Mouse (Mus musculus): ENCODE measurements around the gene Gm21830. TPM values are rescaled to one million over a fixed set of nuclear protein-coding genes. Genes with fewer than 3 reads are reported as not detected.
A peak's percentile ranks its signal among the peaks of the same experiment; 100 is the strongest.
"Not testable (repeated sequence)": the region's sequence is repeated elsewhere in the genome, so short reads cannot be mapped to it uniquely, and the experiment has no call there.

Gene Gm21830
- total RNA-seq (2022), result not detected

DNA sequence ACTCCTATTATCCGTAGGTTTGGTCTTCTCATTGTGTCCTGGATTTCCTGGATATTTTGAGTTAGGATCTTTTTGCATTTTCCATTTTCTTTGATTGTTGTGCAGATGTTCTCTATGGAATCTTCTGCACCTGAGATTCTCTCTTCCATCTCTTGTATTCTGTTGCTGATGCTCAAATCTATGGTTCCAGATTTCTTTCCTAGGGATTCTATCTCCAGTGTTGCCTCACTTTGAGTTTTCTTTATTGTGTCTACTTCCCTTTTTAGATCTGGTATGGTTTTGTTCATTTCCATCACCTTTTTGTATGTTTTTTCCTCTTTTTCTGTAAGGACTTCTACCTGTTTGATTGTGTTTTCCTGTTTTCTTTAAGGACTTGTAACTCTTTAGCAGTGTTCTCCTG, at the start of gene Gm21830:
Gene Gm21830 (plus strand): TSS at position 301 of the 400 bp plus-strand sequence.
- not testable (repeated sequence) for DNase-seq (ENCODE audit: low spot score in 2 of 2)

DNA sequence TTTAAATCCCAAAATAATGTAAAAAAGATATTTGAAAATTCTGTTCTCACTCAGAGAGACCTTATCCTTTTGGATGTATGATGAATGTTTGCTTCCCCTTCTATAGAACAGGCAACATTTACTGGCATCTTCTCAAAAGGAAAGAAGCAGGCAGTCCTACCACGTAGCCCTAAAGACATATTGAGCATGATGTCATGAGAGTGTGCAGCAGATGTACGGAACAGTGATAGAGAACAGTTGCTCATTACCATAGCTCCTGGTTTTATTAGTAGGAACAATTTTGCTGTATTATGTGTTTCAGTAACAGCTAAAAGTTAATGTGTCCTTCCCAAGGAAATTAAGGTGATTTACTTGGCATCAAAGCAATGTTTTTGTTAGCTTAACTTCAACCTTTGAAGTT, 49.0 kb upstream of the Gm21830 start:
- peak; percentile 9 to 26 for DNase-seq (ENCODE audit: low spot score in 2 of 2)

- no peak for DNase-seq (ENCODE audit: low spot score in 2 of 2)
These were observed 35.0 kb upstream of the Gm21830 start for GRCm38 (mm10) chr2:67378504-67378903.

GRCm38 (mm10) chr2:67420853-67421252, 7.3 kb downstream of the Gm21830 start:
- no peak for DNase-seq (ENCODE audit: low spot score in 2 of 2)

DNA sequence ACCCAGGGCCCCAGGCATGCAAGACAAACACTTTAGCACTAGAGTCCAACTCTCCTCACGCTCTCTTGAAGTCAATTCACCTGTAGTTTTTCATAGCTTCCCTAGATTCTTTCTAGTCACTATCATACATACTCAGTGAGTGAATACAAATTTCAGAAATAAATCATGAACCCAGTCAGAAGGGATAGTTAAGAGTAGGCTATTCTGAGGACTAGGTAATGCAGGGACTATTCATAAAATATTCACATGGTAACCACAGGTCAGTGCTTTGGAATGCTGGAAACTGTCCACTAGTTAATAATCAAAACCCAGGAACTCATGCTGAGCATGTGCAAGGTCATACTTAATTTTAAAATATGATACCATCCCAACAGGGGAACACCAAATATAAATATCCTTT, 9.3 kb downstream of the Gm21830 start:
- no peak for DNase-seq (ENCODE audit: low spot score in 2 of 2)

GRCm38 (mm10) chr2:67433081-67433480, 19.6 kb downstream of the Gm21830 start, which contains the start of gene Gm26727:
Gm26727 (minus strand) TSS chr2:67433181.
- DNase-seq (ENCODE audit: low spot score in 2 of 2), result no peak

DNA sequence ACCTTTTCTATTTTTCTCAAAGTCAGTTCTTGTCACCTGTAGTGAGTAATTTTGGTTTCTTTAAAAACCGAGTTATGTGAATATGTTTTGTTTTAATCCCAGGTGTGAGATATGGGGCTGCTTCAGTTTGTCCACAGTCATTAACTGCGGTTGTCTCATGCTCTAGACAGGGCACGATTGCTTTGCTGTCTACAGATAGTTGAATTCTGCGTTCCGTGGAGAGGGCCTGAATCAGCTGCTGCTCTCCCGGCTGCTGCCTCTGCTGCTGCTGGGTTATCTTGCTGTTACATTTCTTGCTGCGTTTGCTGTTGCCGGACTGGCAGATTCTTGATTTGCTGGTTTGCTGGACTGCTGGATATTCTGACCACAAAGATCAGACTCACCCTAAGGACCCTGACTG, 24.8 kb downstream of the Gm21830 start:
- no peak for DNase-seq (ENCODE audit: low spot score in 2 of 2)

DNA sequence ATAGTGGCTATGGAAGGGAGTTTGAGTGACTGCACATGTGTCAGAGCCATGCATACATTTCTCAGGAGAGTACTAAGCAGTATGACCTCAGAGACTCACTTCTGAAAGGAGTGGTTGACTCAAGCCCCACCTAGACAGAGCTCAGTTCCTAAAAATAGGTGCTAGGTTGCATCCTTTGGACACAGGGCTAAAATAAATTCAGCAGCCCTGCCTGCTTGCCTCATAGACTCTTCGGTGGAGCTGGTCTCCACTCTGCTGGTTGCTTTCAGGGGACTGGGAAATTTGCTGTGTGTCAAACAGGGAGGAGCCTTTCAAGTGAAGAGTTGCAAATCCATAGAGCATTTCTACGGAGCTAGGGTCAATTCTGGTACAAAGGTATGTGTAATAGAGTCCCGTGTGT, 32.3 kb downstream of the Gm21830 start, which contains the start of gene Xirp2:
Gene Xirp2 (plus strand): TSS at position 223 of the 400 bp plus-strand sequence.
- DNase-seq (ENCODE audit: low spot score in 2 of 2), result no peak

DNA sequence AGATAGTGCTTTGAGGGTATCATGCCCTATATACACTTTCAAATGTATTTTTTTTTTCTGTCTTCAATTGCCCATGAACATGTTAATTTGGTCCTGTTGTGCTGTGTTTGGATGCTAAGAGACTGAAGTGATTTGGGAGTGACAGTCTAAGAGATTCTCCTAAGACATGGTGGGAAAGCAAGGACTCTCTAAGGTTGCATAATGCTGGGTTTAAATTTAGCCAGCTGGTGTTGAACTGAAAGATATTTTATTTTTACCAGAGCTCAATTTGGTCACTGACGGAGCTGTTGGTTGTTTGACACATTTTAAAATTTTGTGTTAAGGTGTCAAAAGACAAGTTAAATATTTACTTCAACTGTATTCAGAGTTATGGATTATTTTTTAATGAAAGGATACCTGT, 33.2 kb downstream of the Gm21830 start:
- no peak for DNase-seq (ENCODE audit: low spot score in 2 of 2)

DNA sequence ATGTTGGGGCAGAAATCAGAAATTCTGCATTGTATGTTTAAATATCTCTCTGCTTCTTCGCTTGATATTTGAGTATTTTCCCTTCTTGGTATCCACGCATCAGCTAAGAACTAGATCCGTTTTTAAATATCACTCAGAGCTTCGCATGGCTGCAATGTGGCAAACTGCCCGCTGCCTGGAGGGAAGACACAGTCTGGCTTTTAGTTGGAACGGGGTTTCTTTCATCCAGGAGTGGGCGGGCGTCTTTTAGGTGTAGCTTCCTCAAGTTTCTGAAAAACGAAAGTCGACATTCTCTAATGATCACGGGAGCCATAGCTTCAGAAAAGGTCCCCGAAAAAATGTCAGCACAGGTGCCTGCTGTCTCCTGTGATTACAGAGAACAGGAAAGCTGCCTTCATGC, 33.7 kb downstream of the Gm21830 start:
- DNase-seq (ENCODE audit: low spot score in 2 of 2), result peak; percentile 11 to 16

DNA sequence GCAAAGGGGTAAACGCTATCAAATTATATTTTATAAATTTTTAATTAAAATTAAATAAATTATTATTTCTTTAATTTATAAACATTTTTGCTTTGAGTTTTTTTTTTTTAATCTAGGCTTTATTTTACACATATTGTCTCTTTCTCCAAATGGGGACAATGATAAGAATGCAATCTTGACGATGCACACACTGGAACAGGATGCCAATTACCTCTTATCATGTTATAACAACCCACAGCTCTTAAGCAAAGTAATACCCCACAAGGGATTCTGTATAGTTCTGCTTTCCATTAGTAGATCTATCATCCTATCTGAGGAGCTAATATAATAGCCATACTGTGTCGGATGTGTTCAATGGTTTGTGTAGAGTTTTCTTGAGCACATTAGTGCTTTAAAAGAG, 47.3 kb downstream of the Gm21830 start:
- no peak for DNase-seq (ENCODE audit: low spot score in 2 of 2)

GRCm38 (mm10) chr2:67467036-67467435, 53.5 kb downstream of the Gm21830 start:
- DNase-seq (ENCODE audit: low spot score in 2 of 2), result no peak

DNA sequence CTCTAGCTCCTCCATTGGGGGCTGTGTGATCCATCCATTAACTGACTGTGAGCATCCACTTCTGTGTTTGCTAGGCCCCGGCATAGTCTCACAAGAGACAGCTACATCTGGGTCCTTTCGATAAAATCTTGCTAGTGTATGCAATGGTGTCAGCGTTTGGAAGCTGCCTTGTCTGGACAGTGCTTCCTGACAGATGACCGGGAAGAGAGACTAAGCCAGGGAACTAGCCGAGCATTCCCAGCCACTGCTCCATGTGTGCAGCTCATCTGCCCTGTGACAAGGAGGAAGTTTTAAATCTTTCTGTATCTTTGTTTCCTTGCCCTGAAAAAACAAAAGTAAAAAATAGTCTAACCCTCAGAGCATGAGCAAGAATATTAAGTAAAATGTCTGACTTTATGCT, 56.5 kb downstream of the Gm21830 start:
- not testable (repeated sequence) for DNase-seq (ENCODE audit: low spot score in 2 of 2)

GRCm38 (mm10) chr2:67477753-67478152, 64.2 kb downstream of the Gm21830 start:
- peak in 1 of 2 experiments; percentile 40 for DNase-seq (ENCODE audit: low spot score in 2 of 2)

DNA sequence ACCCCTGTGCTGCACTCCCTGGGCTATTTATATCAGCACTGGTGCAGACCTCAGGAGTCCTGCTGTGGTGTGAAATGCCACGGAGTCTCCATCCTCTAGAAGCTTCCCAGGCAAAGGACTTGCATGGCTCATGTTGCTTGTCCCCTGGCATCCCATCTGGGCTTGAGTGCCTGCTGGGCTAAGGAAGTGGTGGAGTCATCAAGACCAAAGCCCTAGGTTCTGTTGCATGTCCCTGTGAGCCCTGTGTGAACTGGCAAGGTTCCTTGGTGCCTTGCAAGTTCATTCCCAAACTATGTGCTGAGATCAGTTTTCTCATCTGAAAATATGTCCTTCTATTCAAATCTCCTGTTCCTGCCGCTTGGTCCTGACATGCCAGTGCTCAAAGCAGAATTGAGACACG, 67.5 kb downstream of the Gm21830 start:
- no peak for DNase-seq (ENCODE audit: low spot score in 2 of 2)

Other genes starting within 250 kb of the Gm21830 start
- gene Gm26727, start 19.5 kb downstream of the Gm21830 start, total RNA-seq (2022), result not detected
- gene Xirp2, start 32.3 kb downstream of the Gm21830 start, total RNA-seq (2022), result under 1 TPM in 1 of 4 experiments, not detected in 3; 0.14 TPM
- gene B3galt1, start 152.1 kb downstream of the Gm21830 start, total RNA-seq (2022), result 10 to 100 TPM; 64.0 to 87.7 (median 74.8) TPM

Measured in layer of hippocampus, adult 8-10 months (tissue).